Comparison of ENCODE assay signal across 8 mouse cellular contexts in the genomic region with DNA sequence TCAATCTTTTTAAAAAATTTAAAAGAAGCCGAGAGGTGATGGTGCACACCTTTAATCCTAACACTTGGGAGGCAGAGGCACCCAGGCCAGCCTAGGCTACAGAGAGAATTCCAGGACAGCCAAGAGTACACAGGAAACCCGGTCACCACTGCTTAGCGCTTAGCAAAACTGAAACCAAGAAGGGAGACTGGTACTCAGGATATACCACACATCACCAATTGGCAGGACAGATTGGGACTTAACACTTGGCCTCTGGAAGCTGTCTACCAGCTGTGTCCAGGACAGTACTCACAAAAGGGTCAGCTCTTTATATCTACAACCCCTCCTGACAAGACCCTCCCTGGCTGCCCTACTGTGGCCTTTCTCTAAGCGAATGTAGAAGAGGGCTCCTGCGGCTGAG. TPM values are rescaled to one million over a fixed set of nuclear protein-coding genes. Genes with fewer than 3 reads are reported as not detected.
A peak's percentile ranks its signal among the peaks of the same experiment; 100 is the strongest.
DNase-seq lines count a peak whose midpoint lies in the region; ATAC-seq lines count a peak whose summit lies in the region.

No protein-coding gene starts in this region.

- 18% methylated on average over 5 of the region's 5 CpGs for WGBS in heart, embryonic 16.5 days
- WGBS in midbrain, embryonic 15.5 days, result 21% methylated on average over 5 of the region's 5 CpGs

- peaks cover 23% of the 10 kb centered on the region for H3K4me1 ChIP-seq in heart, embryonic 16.5 days (ENCODE audit: control insufficient read depth, insufficient read depth, low read length)
- H3K4me1 ChIP-seq in midbrain, embryonic 15.5 days, result peaks cover 31% of the 10 kb centered on the region

- H3K36me3 ChIP-seq in heart, embryonic 16.5 days (ENCODE audit: control insufficient read depth, insufficient read depth), result 0 out of 2 replicates have a peak, but pooled peaks cover 3% of the 10 kb centered on the region
- H3K36me3 ChIP-seq in midbrain, embryonic 15.5 days (replicated peaks), result peaks cover 3% of the 10 kb centered on the region; the same call in 1 of the 2 replicates

- no peaks in the 10 kb centered on the region for H3K9me3 ChIP-seq in heart, embryonic 16.5 days (replicated peaks; ENCODE audit: control insufficient read depth, low read length)
- no peaks in the 10 kb centered on the region for H3K9me3 ChIP-seq in midbrain, embryonic 15.5 days

- H3K27ac ChIP-seq in heart, embryonic 16.5 days (ENCODE audit: low read length), result peak overlapping the region; percentile 65
- H3K27ac ChIP-seq in midbrain, embryonic 15.5 days, result peak overlapping the region; percentile 97

- H3K27me3 ChIP-seq in heart, embryonic 16.5 days (ENCODE audit: control insufficient read depth, insufficient read depth, low read length), result no peaks in the 10 kb centered on the region
- H3K27me3 ChIP-seq in midbrain, embryonic 15.5 days (replicated peaks), result 0 out of 2 replicates have a peak, but pooled peaks cover 4% of the 10 kb centered on the region

- no peak for ATAC-seq in heart, embryonic 16.5 days (replicated peaks; ENCODE audit: extremely low read depth, insufficient read depth, low FRiP score)
- peak; percentile 7 for ATAC-seq in midbrain, embryonic 15.5 days (replicated peaks)

- peak overlapping the region; percentile 99 for H3K4me2 ChIP-seq in heart, embryonic 16.5 days (ENCODE audit: low read depth, low read length)
- peak overlapping the region; percentile 93 for H3K4me2 ChIP-seq in midbrain, embryonic 15.5 days

- DNase-seq in heart, adult 11 months, result no peak
- DNase-seq in T-cell, adult 2 months (ENCODE audit: low spot score), result peak; percentile 22
- DNase-seq in induced T-regulatory cell, adult 2 months (ENCODE audit: low read depth), result peak; percentile 71
- no peak for DNase-seq in ovary, postnatal 36 days (ENCODE audit: low spot score)
- DNase-seq in right cerebral cortex, postnatal 4 days, result no peak
- no peak for DNase-seq in ovary, adult 18-20 months (ENCODE audit: low spot score)

- peak overlapping the region; percentile 73 for H3K9ac ChIP-seq in heart, embryonic 16.5 days (ENCODE audit: low read length)
- H3K9ac ChIP-seq in midbrain, embryonic 15.5 days, result peak overlapping the region; percentile 41

- peak overlapping the region; percentile 72 for H3K4me3 ChIP-seq in heart, embryonic 16.5 days (ENCODE audit: low read length)
- H3K4me3 ChIP-seq in midbrain, embryonic 15.5 days, result peak overlapping the region; percentile 92

RNA-seq across cellular contexts. Expression of a gene that starts 1.4 kb away (rescaled TPM):
- polyA plus RNA-seq in heart, embryonic 16.5 days (2015; fragmentation: Nextera tagmentation; extraction: Ambion mirVana), result 7.9 and 10.2 TPM in 2 replicates
- 15.7 and 16.1 TPM in 2 replicates for polyA plus RNA-seq in midbrain, embryonic 15.5 days (2015; fragmentation: Nextera tagmentation; extraction: Ambion mirVana)

Comparison
In these comparisons a context has a peak if more than half of its experiments do, and no peak if none do; other contexts are left out.
1. DNase-seq: peak in T-cell, adult 2 months (single experiment) and induced T-regulatory cell, adult 2 months (single experiment); none in heart, adult 11 months (single experiment), ovary, postnatal 36 days (single experiment), right cerebral cortex, postnatal 4 days (single experiment) and ovary, adult 18-20 months (single experiment).